Mouse (Mus musculus): ENCODE measurements around the gene Rps16.

GRCm38 (mm10) chr7:28378066-28378690 lies 27.7 kb downstream of the Rps16 start:
- TF ChIP-seq CTCF (IDR thresholded peaks at IDR 0.05; ENCODE audit: low read depth, low read length) (no peak), EP300 (IDR thresholded peaks at IDR 0.05; ENCODE audit: insufficient read depth, low read depth, low read length) (no peak)

Measured in ES-Bruce4 (cell line).